Mouse (Mus musculus) neural tube, embryonic 14.5 days (tissue): ENCODE data around the gene Arhgap40. TPM values are rescaled to one million over a fixed set of nuclear protein-coding genes. Genes with fewer than 3 reads are reported as not detected.

ENCODE experiments used
- ATAC-seq: fragments of 200-750 bp; cut with Nextera tagmentation; 2 replicates; pipeline ENCODE4 v1.8.0; 2017; ENCODE audit warnings: low read depth, mild to moderate bottlenecking, moderate TSS enrichment, moderate library complexity
- H3K27ac ChIP-seq: fragments of 300-500 bp; sonication (generic); 2 replicates; pipeline ENCODE4 v1.5.1; 2014; ENCODE audit warnings: low read depth, mild to moderate bottlenecking, control low read depth, low read length, moderate library complexity, mixed read lengths
- H3K27me3 ChIP-seq: fragments of 300-500 bp; sonication (generic); 2 replicates; pipeline ENCODE4 v1.6.1; 2014; ENCODE audit warnings: low read length; ENCODE audit not compliant: control insufficient read depth, insufficient read depth
- H3K36me3 ChIP-seq: fragments of 300-500 bp; sonication (generic); 2 replicates; pipeline ENCODE4 v1.6.1; 2014; ENCODE audit warnings: low read length, mixed read lengths; ENCODE audit not compliant: control insufficient read depth, insufficient read depth
- H3K4me1 ChIP-seq: fragments of 300-500 bp; sonication (generic); 2 replicates; pipeline ENCODE4 v1.6.1; 2014; ENCODE audit warnings: low read length; ENCODE audit not compliant: control insufficient read depth, insufficient read depth
- H3K4me2 ChIP-seq: fragments of 300-500 bp; sonication (generic); 2 replicates; pipeline ENCODE4 v1.6.1; 2014; ENCODE audit warnings: mild to moderate bottlenecking, low read depth, low read length, control low read depth
- H3K4me3 ChIP-seq: fragments of 300-500 bp; sonication (generic); 2 replicates; pipeline ENCODE4 v1.5.1; 2014; ENCODE audit warnings: low read depth, low read length, control low read depth, mixed read lengths
- H3K9ac ChIP-seq: fragments of 300-500 bp; sonication (generic); replicated peaks from 2 replicates; pipeline ENCODE4 v1.6.1; 2014; ENCODE audit warnings: low read depth, mild to moderate bottlenecking, control low read depth, low read length, mixed read lengths
- H3K9me3 ChIP-seq: fragments of 300-500 bp; sonication (generic); 2 replicates; pipeline ENCODE4 v1.6.1; 2016; ENCODE audit warnings: low read length; ENCODE audit not compliant: control insufficient read depth
- WGBS: fragments of 180-500 bp; shearing (Covaris S2); extraction: QIAGEN DNeasy Blood & Tissue Kit; methylation state at CpG from one replicate; pipeline ENCODE4 v1.1.7; 2014; 5-methylcytosine and 5-hydroxymethylcytosine counted together
- polyA plus RNA-seq: library from polyadenylated mRNA; unstranded; fragments of >200 nt; fragmentation: Nextera tagmentation; extraction: Ambion mirVana; gene quantifications from 2 replicates; pipeline ENCODE4 v1.2.1, GENCODE M21; 2014

The Arhgap40 gene
- polyA plus RNA-seq, result 0.91 and 1.4 TPM in 2 replicates

- no peak within 1 kb of the TSS for H3K9ac ChIP-seq
- H3K27me3 ChIP-seq, result no peaks in the 10 kb centered on the region
- H3K9me3 ChIP-seq, result no peaks in the 10 kb centered on the region
- no peak within 1 kb of the TSS for H3K27ac ChIP-seq
- no peaks in the 10 kb centered on the region for H3K4me1 ChIP-seq
- ATAC-seq, result no peak
- H3K36me3 ChIP-seq, result no peaks in the 10 kb centered on the region
- 91% methylated on average over 10 of the region's 10 CpGs for WGBS
- no peak within 1 kb of the TSS for H3K4me3 ChIP-seq
- H3K4me2 ChIP-seq, result no peak within 1 kb of the TSS
Measured at GRCm38 (mm10) chr2:158512528-158512927, at the start of gene Arhgap40. Gene Arhgap40, plus strand, starts transcription at chr2:158512796.

- no peaks in the 10 kb centered on the region for H3K4me1 ChIP-seq
- H3K9ac ChIP-seq, result no peak overlapping the region
- H3K4me3 ChIP-seq, result no peak overlapping the region
- peaks cover 18% of the 10 kb centered on the region; the same call in 1 of the 2 replicates for H3K36me3 ChIP-seq
- ATAC-seq, result no peak
- no peaks in the 10 kb centered on the region for H3K27me3 ChIP-seq
- no peak overlapping the region for H3K27ac ChIP-seq
- no peak overlapping the region for H3K4me2 ChIP-seq
- no peaks in the 10 kb centered on the region for H3K9me3 ChIP-seq
- WGBS, result 95% methylated on average over 1 of the region's 1 CpGs
Measured at GRCm38 (mm10) chr2:158474159-158474558, 38.4 kb upstream of the Arhgap40 start.

GRCm38 (mm10) chr2:158477640-158478039 lies 35.0 kb upstream of the Arhgap40 start:
- Histone ChIP-seq H3K27me3 (no peaks in the 10 kb centered on the region), H3K36me3 (peaks cover 33% of the 10 kb centered on the region; the same call in 1 of the 2 replicates), H3K9ac (no peak overlapping the region), H3K4me1 (no peaks in the 10 kb centered on the region), H3K4me3 (no peak overlapping the region), H3K27ac (no peak overlapping the region), H3K9me3 (no peaks in the 10 kb centered on the region), H3K4me2 (no peak overlapping the region)
- WGBS, result 81% methylated on average over 3 of the region's 3 CpGs
- ATAC-seq, result no peak

- Histone ChIP-seq H3K27ac (no peak overlapping the region), H3K9me3 (no peaks in the 10 kb centered on the region), H3K4me2 (no peak overlapping the region), H3K36me3 (peaks cover 29% of the 10 kb centered on the region), H3K27me3 (no peaks in the 10 kb centered on the region), H3K4me3 (no peak overlapping the region), H3K9ac (no peak overlapping the region), H3K4me1 (no peaks in the 10 kb centered on the region)
- ATAC-seq, result no peak
- WGBS, result 83% methylated on average over 5 of the region's 5 CpGs
Measured at GRCm38 (mm10) chr2:158498457-158498856, 14.1 kb upstream of the Arhgap40 start.

GRCm38 (mm10) chr2:158501836-158502812 lies 10.5 kb upstream of the Arhgap40 start, which contains the start of gene Adig:
Gene Adig, plus strand, starts transcription at chr2:158502612.
- Histone ChIP-seq H3K36me3 (peaks cover 12% of the 10 kb centered on the region; the same call in 1 of the 2 replicates), H3K4me1 (no peaks in the 10 kb centered on the region), H3K4me2 (no peak within 1 kb of the TSS), H3K27ac (no peak within 1 kb of the TSS), H3K9ac (no peak within 1 kb of the TSS), H3K27me3 (no peaks in the 10 kb centered on the region), H3K4me3 (no peak within 1 kb of the TSS), H3K9me3 (no peaks in the 10 kb centered on the region)
- 78% methylated on average over 11 of the region's 11 CpGs for WGBS
- no peak for ATAC-seq

- no peak for ATAC-seq
- Histone ChIP-seq H3K4me1 (no peaks in the 10 kb centered on the region), H3K4me3 (no peak overlapping the region), H3K36me3 (0 out of 2 replicates have a peak, but pooled peaks cover 8% of the 10 kb centered on the region), H3K4me2 (no peak overlapping the region), H3K27me3 (no peaks in the 10 kb centered on the region), H3K27ac (no peak overlapping the region), H3K9me3 (no peaks in the 10 kb centered on the region), H3K9ac (no peak overlapping the region)
- WGBS, result 88% methylated on average over 7 of the region's 7 CpGs
Measured at GRCm38 (mm10) chr2:158503226-158503625, 9.4 kb upstream of the Arhgap40 start.

GRCm38 (mm10) chr2:158503671-158504070 lies 8.9 kb upstream of the Arhgap40 start:
- Histone ChIP-seq H3K27ac (no peak overlapping the region), H3K36me3 (0 out of 2 replicates have a peak, but pooled peaks cover 4% of the 10 kb centered on the region), H3K4me3 (no peak overlapping the region), H3K27me3 (no peaks in the 10 kb centered on the region), H3K9me3 (no peaks in the 10 kb centered on the region), H3K4me2 (no peak overlapping the region), H3K4me1 (no peaks in the 10 kb centered on the region), H3K9ac (no peak overlapping the region)
- 78% methylated on average over 4 of the region's 4 CpGs for WGBS
- ATAC-seq, result no peak

GRCm38 (mm10) chr2:158506475-158506874 lies 6.1 kb upstream of the Arhgap40 start:
- Histone ChIP-seq H3K4me2 (no peak overlapping the region), H3K36me3 (no peaks in the 10 kb centered on the region), H3K4me1 (no peaks in the 10 kb centered on the region), H3K9ac (no peak overlapping the region), H3K4me3 (no peak overlapping the region), H3K9me3 (no peaks in the 10 kb centered on the region), H3K27me3 (no peaks in the 10 kb centered on the region), H3K27ac (no peak overlapping the region)
- ATAC-seq, result no peak
- 79% methylated on average over 5 of the region's 5 CpGs for WGBS

GRCm38 (mm10) chr2:158507046-158507445 lies 5.5 kb upstream of the Arhgap40 start:
- Histone ChIP-seq H3K4me2 (no peak overlapping the region), H3K4me1 (no peaks in the 10 kb centered on the region), H3K27ac (no peak overlapping the region), H3K9me3 (no peaks in the 10 kb centered on the region), H3K4me3 (no peak overlapping the region), H3K9ac (no peak overlapping the region), H3K36me3 (no peaks in the 10 kb centered on the region), H3K27me3 (no peaks in the 10 kb centered on the region)
- ATAC-seq, result no peak
- 93% methylated on average over 10 of the region's 10 CpGs for WGBS
